Mouse (Mus musculus) heart, adult 2 months (tissue): ENCODE measurements around the gene Mup7.
"Not testable (repeated sequence)": the region's sequence is repeated elsewhere in the genome, so short reads cannot be mapped to it uniquely, and the experiment has no call there.

Experiments used
- CTCF ChIP-seq: fragments of 200-600 bp; IDR thresholded peaks from 2 replicates; pipeline ENCODE4 v1.8.1; 2022; ENCODE audit warnings: antibody characterized with exemption, mild to moderate bottlenecking, moderate library complexity
- POLR2A ChIP-seq: fragments of 200-500 bp; IDR thresholded peaks from 2 replicates; pipeline ENCODE4 v1.6.1; 2011; ENCODE audit warnings: mild to moderate bottlenecking, low read depth, low read length, control low read depth; ENCODE audit not compliant: insufficient read depth

DNA sequence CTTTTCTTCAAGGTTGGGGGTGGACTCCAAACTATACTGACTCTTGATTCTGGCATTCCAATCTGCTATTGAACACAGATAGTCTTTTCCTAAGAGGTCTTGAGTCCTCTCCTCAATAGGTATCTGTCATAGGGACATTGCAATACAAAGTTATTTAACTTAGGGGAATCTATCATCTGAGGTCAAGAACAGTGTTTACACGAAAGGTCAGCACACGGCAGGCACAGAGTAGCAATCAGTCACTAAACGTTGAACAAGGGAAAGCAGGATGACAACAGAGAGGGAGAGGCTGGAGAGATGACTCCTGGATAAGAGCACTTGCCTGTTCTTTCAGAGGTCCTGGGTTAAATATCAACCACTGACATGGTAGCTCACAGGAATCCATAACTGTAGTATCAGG is 9.6 kb upstream of the Mup7 start:
- not testable (repeated sequence) for TF ChIP-seq CTCF, POLR2A
